Mouse (Mus musculus): Measurements from ENCODE around the gene Lrguk. TPM values are rescaled to one million over a fixed set of nuclear protein-coding genes. Genes with fewer than 3 reads are reported as not detected.

The Lrguk gene
- polyA plus RNA-seq, 1 experiment from 2014 or later, result 2.2 TPM

- no peak overlapping the region for H3K4me3 ChIP-seq (ENCODE audit: low read depth, low read length)
- no peaks in the 10 kb centered on the region; the same call in 1 of the 2 replicates for H3K4me1 ChIP-seq (replicated peaks; ENCODE audit: control insufficient read depth, insufficient read depth, low read length)
- no peak overlapping the region for H3K4me2 ChIP-seq (ENCODE audit: low read depth, low read length, severe bottlenecking)
- WGBS, result 89% methylated on average over 7 of the region's 7 CpGs
- no peaks in the 10 kb centered on the region; the same call in none of the 2 replicates for H3K36me3 ChIP-seq (ENCODE audit: control insufficient read depth, insufficient read depth, low read length)
- DNase-seq (ENCODE audit: low spot score), result no peak
- no peaks in the 10 kb centered on the region for H3K27me3 ChIP-seq (ENCODE audit: control insufficient read depth, insufficient read depth, low read length)
- no peak overlapping the region for H3K27ac ChIP-seq (ENCODE audit: low read depth, low read length)
- no peaks in the 10 kb centered on the region for H3K9me3 ChIP-seq (ENCODE audit: control insufficient read depth, low read length)
- H3K9ac ChIP-seq (ENCODE audit: low read length), result no peak overlapping the region
- ATAC-seq (replicated peaks; ENCODE audit: low FRiP score), result no peak
These were observed 141.7 kb downstream of the Lrguk start for GRCm38 (mm10) chr6:34170844-34171494.

GRCm38 (mm10) chr6:34171748-34172457 lies 142.7 kb downstream of the Lrguk start:
- no peaks in the 10 kb centered on the region; the same call in 1 of the 2 replicates for H3K4me1 ChIP-seq (replicated peaks; ENCODE audit: control insufficient read depth, insufficient read depth, low read length)
- DNase-seq (ENCODE audit: low spot score) (no peak), ATAC-seq (replicated peaks; ENCODE audit: low FRiP score) (no peak)
- no peaks in the 10 kb centered on the region for H3K9me3 ChIP-seq (ENCODE audit: control insufficient read depth, low read length)
- no peak overlapping the region for H3K4me2 ChIP-seq (ENCODE audit: low read depth, low read length, severe bottlenecking)
- no peak overlapping the region for H3K27ac ChIP-seq (ENCODE audit: low read depth, low read length)
- no peaks in the 10 kb centered on the region; the same call in 1 of the 2 replicates for H3K36me3 ChIP-seq (ENCODE audit: control insufficient read depth, insufficient read depth, low read length)
- no peaks in the 10 kb centered on the region for H3K27me3 ChIP-seq (ENCODE audit: control insufficient read depth, insufficient read depth, low read length)
- no peak overlapping the region for H3K9ac ChIP-seq (ENCODE audit: low read length)
- WGBS, result 90% methylated on average over 12 of the region's 12 CpGs
- H3K4me3 ChIP-seq (ENCODE audit: low read depth, low read length), result no peak overlapping the region

- Histone ChIP-seq H3K27me3 (ENCODE audit: control insufficient read depth, insufficient read depth, low read length) (no peaks in the 10 kb centered on the region), H3K27ac (ENCODE audit: low read depth, low read length) (no peak overlapping the region), H3K4me3 (ENCODE audit: low read depth, low read length) (no peak overlapping the region), H3K4me2 (ENCODE audit: low read depth, low read length, severe bottlenecking) (no peak overlapping the region), H3K9ac (ENCODE audit: low read length) (no peak overlapping the region), H3K4me1 (replicated peaks; ENCODE audit: control insufficient read depth, insufficient read depth, low read length) (no peaks in the 10 kb centered on the region; the same call in 1 of the 2 replicates), H3K36me3 (ENCODE audit: control insufficient read depth, insufficient read depth, low read length) (no peaks in the 10 kb centered on the region; the same call in 1 of the 2 replicates), H3K9me3 (ENCODE audit: control insufficient read depth, low read length) (no peaks in the 10 kb centered on the region)
- ATAC-seq (replicated peaks; ENCODE audit: low FRiP score), result no peak
- no peak for DNase-seq (ENCODE audit: low spot score)
- WGBS, result 87% methylated on average over 12 of the region's 12 CpGs
These were observed 144.0 kb downstream of the Lrguk start for GRCm38 (mm10) chr6:34173251-34173650.

- Histone ChIP-seq H3K4me2 (ENCODE audit: low read depth, low read length, severe bottlenecking) (no peak overlapping the region), H3K4me1 (replicated peaks; ENCODE audit: control insufficient read depth, insufficient read depth, low read length) (no peaks in the 10 kb centered on the region; the same call in 1 of the 2 replicates), H3K9me3 (ENCODE audit: control insufficient read depth, low read length) (no peaks in the 10 kb centered on the region), H3K36me3 (ENCODE audit: control insufficient read depth, insufficient read depth, low read length) (no peaks in the 10 kb centered on the region; the same call in 1 of the 2 replicates), H3K9ac (ENCODE audit: low read length) (no peak overlapping the region), H3K27me3 (ENCODE audit: control insufficient read depth, insufficient read depth, low read length) (no peaks in the 10 kb centered on the region), H3K4me3 (ENCODE audit: low read depth, low read length) (no peak overlapping the region), H3K27ac (ENCODE audit: low read depth, low read length) (no peak overlapping the region)
- DNase-seq (ENCODE audit: low spot score) (no peak), ATAC-seq (replicated peaks; ENCODE audit: low FRiP score) (no peak)
- WGBS, result 92% methylated on average over 8 of the region's 8 CpGs
These were observed 145.5 kb downstream of the Lrguk start for GRCm38 (mm10) chr6:34174715-34175114.

GRCm38 (mm10) chr6:34176111-34176863 lies 147.0 kb downstream of the Lrguk start:
- Histone ChIP-seq H3K9ac (ENCODE audit: low read length) (peak overlapping the region; percentile 89), H3K4me1 (replicated peaks; ENCODE audit: control insufficient read depth, insufficient read depth, low read length) (no peaks in the 10 kb centered on the region; the same call in 1 of the 2 replicates), H3K36me3 (ENCODE audit: control insufficient read depth, insufficient read depth, low read length) (no peaks in the 10 kb centered on the region), H3K27ac (ENCODE audit: low read depth, low read length) (peak overlapping the region; percentile 48; the same call in 1 of the 2 replicates), H3K4me3 (ENCODE audit: low read depth, low read length) (peak overlapping the region; percentile 78), H3K27me3 (ENCODE audit: control insufficient read depth, insufficient read depth, low read length) (no peaks in the 10 kb centered on the region), H3K4me2 (ENCODE audit: low read depth, low read length, severe bottlenecking) (peak overlapping the region; percentile 72), H3K9me3 (ENCODE audit: control insufficient read depth, low read length) (no peaks in the 10 kb centered on the region)
- DNase-seq (ENCODE audit: low spot score), result no peak
- ATAC-seq (replicated peaks; ENCODE audit: low FRiP score), result peak; percentile 84
- WGBS, result 4% methylated on average over 29 of the region's 29 CpGs

GRCm38 (mm10) chr6:34176864-34177247 lies 147.6 kb downstream of the Lrguk start, which contains the start of gene Slc35b4:
Gene Slc35b4, minus strand, starts transcription at chr6:34177111.
- no peaks in the 10 kb centered on the region for H3K9me3 ChIP-seq (ENCODE audit: control insufficient read depth, low read length)
- H3K27me3 ChIP-seq (ENCODE audit: control insufficient read depth, insufficient read depth, low read length), result no peaks in the 10 kb centered on the region
- peak; percentile 95 for DNase-seq (ENCODE audit: low spot score)
- peak within 1 kb of the TSS; percentile 78 for H3K4me3 ChIP-seq (ENCODE audit: low read depth, low read length)
- peak within 1 kb of the TSS; percentile 89 for H3K9ac ChIP-seq (ENCODE audit: low read length)
- H3K4me2 ChIP-seq (ENCODE audit: low read depth, low read length, severe bottlenecking), result peak within 1 kb of the TSS; percentile 72
- peak; percentile 100 for ATAC-seq (replicated peaks; ENCODE audit: low FRiP score)
- no peaks in the 10 kb centered on the region for H3K36me3 ChIP-seq (ENCODE audit: control insufficient read depth, insufficient read depth, low read length)
- peak within 1 kb of the TSS; percentile 48; the same call in 1 of the 2 replicates for H3K27ac ChIP-seq (ENCODE audit: low read depth, low read length)
- H3K4me1 ChIP-seq (replicated peaks; ENCODE audit: control insufficient read depth, insufficient read depth, low read length), result no peaks in the 10 kb centered on the region; the same call in 1 of the 2 replicates
- 1% methylated on average over 29 of the region's 29 CpGs for WGBS

GRCm38 (mm10) chr6:34179007-34179406 lies 149.8 kb downstream of the Lrguk start:
- no peak overlapping the region for H3K9ac ChIP-seq (ENCODE audit: low read length)
- no peak overlapping the region for H3K4me3 ChIP-seq (ENCODE audit: low read depth, low read length)
- no peaks in the 10 kb centered on the region for H3K9me3 ChIP-seq (ENCODE audit: control insufficient read depth, low read length)
- H3K27me3 ChIP-seq (ENCODE audit: control insufficient read depth, insufficient read depth, low read length), result no peaks in the 10 kb centered on the region
- WGBS, result 88% methylated on average over 3 of the region's 3 CpGs
- H3K36me3 ChIP-seq (ENCODE audit: control insufficient read depth, insufficient read depth, low read length), result no peaks in the 10 kb centered on the region
- no peak overlapping the region for H3K27ac ChIP-seq (ENCODE audit: low read depth, low read length)
- DNase-seq (ENCODE audit: low spot score) (no peak), ATAC-seq (replicated peaks; ENCODE audit: low FRiP score) (no peak)
- no peaks in the 10 kb centered on the region; the same call in 1 of the 2 replicates for H3K4me1 ChIP-seq (replicated peaks; ENCODE audit: control insufficient read depth, insufficient read depth, low read length)
- no peak overlapping the region for H3K4me2 ChIP-seq (ENCODE audit: low read depth, low read length, severe bottlenecking)

- Histone ChIP-seq H3K27ac (ENCODE audit: low read depth, low read length) (no peak overlapping the region), H3K4me2 (ENCODE audit: low read depth, low read length, severe bottlenecking) (no peak overlapping the region), H3K36me3 (ENCODE audit: control insufficient read depth, insufficient read depth, low read length) (no peaks in the 10 kb centered on the region), H3K9me3 (ENCODE audit: control insufficient read depth, low read length) (no peaks in the 10 kb centered on the region), H3K4me3 (ENCODE audit: low read depth, low read length) (no peak overlapping the region), H3K4me1 (replicated peaks; ENCODE audit: control insufficient read depth, insufficient read depth, low read length) (no peaks in the 10 kb centered on the region; the same call in 1 of the 2 replicates), H3K27me3 (ENCODE audit: control insufficient read depth, insufficient read depth, low read length) (no peaks in the 10 kb centered on the region), H3K9ac (ENCODE audit: low read length) (no peak overlapping the region)
- ATAC-seq (replicated peaks; ENCODE audit: low FRiP score) (no peak), DNase-seq (ENCODE audit: low spot score) (no peak)
- WGBS, result 79% methylated on average over 4 of the region's 4 CpGs
These were observed 150.7 kb downstream of the Lrguk start for GRCm38 (mm10) chr6:34179911-34180310.

All from forebrain, embryonic 11.5 days (tissue).